Mouse (Mus musculus) lung, postnatal 10 days (tissue): Measurements from ENCODE around the gene Brca1.
A peak's percentile ranks its signal among the peaks of the same experiment; 100 is the strongest.
"Not testable (repeated sequence)": the region's sequence is repeated elsewhere in the genome, so short reads cannot be mapped to it uniquely, and the experiment has no call there.

ENCODE experiments used
- DNase-seq: peaks from one replicate; pipeline ENCODE4 v3.0.0; 2021

The Brca1 gene

DNA sequence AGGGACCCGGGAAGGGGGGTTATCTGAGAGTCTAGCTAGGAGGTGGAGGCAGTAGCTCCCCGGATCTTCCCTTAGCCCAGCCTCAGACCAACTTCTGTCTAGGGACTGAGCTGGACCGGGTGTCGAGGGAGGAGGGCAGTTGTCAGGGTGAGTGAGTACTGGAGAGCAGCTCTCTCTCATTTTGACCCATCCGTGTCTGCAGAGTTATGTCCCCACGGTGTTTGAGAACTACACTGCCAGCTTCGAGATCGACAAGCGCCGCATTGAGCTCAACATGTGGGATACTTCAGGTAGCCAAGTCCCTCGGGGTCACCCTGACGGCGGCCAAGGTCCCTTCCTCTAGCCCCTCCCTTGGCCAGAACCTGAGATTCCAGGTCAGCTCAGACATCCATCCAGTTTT, 83.0 kb downstream of the Brca1 start:
- no peak for DNase-seq

DNA sequence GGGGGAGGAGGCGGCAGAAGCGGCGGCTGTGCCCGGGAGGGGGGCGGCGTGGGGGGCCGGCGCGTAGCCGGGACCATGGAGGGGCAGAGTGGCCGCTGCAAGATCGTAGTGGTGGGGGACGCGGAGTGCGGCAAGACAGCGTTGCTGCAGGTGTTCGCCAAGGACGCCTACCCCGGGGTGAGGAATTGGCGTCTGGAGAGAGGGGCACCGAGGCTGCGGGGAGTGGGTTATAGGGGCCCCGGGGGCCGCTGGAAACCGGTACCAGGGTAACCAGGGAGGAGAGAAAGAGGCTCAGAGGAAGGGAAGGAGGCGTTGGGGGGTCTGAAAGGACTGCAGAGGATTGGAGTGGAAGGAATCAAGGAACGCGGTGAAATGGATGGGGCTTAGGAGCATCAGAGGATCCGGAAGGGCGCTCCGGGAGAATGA, 83.5 kb downstream of the Brca1 start:
- DNase-seq, result no peak

DNA sequence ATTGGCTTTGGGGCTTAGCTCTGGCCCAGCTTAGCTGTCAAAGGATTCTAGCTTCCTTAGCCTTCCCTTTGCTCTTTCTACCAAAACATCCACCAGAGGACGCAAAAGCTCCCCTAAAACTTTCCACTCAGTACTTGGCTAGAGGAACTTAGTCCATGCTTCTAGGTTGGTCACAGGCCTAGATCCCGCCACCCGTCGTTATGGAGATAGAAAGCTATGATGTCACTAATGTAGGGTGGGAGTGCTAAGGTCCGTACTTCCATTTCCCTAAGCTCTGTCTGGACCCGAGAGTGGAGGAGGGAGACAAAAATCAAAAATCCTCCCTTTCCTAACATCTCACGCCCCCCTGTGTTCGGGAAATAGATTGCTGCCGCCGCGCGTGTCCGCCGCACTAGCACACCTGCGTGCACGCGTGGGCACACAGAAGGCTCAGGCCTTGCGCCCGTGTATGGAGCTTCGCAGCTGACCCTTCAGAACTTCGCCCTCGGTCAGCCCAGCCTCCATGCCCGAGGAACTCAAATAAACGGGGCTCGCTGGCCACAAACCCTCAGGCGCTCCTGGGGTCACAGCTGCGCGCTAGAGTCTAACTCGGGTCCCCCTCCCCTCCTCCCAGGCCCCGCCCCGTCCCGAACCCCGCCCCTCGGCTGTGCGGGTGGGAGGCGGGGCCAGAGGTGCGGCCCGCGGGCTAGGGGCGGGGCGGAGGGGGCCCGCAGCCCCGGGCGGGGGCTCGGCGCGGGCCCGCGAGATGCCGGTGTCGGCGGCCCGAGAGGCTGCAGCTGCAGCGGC, 84.1 kb downstream of the Brca1 start:
- DNase-seq, result peak; percentile 83

DNA sequence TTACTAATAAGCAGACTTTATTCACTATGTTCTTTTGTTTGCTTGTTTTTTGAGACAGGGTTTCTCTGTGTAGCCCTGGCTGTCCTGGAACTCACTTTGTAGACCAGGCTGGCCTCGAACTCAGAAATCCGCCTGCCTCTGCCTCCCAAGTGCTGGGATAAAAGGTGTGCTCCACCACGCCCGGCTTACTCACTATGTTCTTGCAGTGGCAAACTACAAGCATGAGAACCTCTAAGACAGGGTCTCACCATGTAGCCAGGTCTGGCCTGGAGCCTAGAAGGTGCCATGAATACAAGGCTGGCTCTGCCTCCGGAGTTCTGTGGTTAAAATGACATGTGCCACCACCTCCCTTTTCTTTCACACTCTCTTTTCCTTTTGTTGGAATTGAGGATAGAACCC, 85.2 kb downstream of the Brca1 start:
- DNase-seq, result not testable (repeated sequence)

DNA sequence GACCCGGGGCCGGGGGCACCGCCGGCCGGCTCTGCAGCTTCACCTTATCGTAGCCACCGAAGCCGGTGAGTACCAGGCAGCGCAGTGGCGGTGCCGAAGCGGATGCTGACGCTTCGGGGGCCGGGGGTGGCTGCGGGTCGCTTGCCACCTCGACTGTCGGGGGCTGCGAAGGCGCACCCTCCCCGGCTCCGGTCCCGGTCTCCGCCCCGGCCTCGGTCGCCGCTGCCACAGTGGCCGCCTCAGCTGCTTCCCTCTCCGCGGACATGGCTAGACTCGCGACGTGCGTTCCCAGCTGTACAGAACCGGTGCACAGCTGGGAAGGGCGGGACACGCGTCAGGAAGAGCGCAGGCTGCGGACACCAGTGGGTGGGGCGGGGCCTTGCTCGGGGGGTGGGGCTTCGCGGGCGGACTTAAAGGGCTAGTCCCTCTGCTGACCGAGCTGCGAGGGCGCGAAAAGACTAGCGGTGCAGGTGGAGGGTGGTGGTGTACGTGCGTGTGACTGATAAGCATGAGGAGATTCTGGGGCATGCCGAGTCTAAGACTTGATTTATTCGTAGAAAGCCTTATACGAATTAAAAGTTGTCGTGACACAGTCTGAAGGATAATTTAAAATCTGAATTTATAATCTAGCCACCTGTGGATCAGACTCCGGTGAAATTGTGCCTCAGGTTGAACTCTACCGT, 85.7 kb downstream of the Brca1 start, which contains the start of gene Vat1:
Gene Vat1 (minus strand): TSS at position 362 of the 683 bp plus-strand sequence.
- DNase-seq, result peak; percentile 80

DNA sequence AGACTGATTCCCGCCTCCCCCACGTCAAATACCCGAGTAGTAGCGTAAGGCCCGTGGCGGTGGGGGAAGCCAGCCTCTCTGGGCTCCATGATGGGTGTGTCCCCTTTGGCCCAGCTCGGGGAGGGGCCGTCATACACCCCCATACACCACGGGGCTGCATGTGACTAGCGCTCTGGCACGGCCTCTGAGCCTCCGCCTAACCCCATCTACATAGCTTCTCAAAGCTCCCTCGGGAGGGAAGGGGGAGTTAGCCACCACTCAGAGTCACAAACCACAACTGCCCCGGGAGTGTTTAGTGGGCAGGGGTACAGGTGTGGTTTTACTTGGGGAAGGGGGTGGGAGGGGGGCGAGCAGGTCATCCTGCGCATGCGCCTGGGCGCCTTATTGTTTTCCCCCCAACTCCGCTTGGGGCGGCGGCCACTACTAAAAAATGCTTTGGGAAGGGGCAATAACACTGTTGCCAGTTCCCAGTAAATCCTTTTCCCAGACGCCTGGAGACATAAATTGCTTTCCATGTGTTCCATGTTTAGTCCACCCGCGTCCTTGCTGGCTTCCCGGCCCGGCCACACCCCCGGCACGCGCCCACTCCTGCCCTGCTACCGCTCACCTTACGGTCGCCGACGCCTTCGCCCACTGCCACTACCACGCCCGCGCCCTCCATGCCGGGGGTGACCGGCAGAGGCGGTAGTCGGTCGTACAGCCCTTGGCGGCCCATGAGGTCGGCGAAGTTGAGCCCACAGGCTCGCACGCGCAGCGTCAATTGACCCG, 86.5 kb downstream of the Brca1 start:
- DNase-seq, result peak; percentile 86

DNA sequence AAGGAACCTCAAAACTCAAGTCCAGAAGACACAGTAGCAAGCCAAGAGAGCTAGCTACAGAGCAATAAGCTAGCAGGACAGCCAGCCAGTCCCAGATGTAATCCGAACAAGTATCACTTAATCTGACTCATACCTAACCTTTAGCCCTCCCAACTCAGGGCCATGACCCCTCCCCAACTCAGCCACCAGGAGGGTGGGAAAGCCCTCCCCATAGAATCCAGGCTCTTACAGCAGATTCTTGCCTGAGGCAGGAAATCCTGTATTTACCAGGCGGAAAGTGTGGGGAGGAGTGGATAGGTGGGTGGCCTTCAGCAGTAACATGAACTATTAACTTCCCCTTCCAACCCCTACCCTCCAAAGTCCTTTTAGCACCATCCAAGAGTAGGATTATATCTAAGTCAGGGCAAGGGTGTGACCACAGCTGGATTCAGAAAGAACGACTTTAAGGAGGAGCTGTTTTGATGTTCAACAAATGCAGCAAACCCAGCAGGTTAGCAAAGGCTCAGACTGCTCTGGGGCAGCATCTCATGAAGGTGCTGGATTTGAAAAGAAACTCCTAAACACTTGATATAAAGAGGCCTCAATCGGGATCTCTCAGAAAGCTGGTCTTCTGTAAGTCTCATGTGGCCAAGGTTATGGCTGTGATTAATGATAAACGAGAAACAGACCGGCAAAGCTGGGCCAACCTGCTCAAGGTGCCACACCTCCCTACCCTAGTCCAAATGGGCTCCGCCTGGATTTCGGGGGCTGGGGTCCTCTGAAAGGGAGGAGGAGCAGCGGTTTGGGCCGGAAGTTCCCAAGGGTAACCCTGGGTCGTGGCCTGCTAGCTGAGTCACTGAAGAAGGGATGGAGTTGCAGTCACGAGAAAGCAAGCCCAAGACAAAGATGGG, 87.3 kb downstream of the Brca1 start, which contains the start of gene Rnd2:
Gene Rnd2 (plus strand): TSS at position 789 of the 890 bp plus-strand sequence.
- DNase-seq, result peak; percentile 84

DNA sequence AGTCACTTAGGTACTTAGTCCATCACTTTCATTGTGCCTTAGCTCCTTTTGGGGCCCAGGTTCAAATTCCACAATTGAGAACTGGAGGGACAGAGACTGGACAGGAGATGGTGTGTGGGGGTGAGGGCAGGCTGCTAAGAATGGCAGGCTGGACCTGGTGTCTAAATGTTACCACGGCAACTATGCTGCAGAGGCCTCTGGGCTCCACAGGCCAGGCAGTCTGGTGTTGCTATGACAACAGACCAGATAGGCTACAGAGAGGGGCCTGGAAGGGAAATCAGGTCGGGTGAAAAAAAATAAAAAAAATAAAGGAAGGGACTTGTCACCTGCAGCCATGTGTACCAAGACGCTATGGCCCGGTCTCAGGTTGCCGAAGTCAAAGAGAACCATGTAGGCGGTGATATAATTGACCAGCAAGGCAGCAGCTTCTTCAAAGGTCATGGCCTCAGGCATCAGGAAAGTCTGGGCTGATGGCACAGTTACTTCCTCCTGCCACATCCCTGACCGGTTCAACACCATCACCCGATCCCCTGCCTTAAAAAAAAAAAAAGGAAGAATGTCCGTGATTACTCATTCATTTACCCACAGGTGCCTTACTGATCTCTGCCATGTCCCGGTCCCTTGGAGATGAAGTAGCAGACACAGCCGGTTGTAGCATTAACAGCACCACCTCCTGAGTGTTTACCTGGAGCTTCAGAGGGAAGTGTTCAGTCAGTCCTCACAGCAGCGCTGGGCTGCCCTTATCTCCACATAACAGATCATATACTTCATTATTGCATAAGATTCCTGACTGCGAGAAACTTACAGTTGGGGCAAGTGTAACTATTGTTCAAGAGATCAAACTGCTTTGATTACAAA, 88.9 kb downstream of the Brca1 start:
- DNase-seq, result no peak

DNA sequence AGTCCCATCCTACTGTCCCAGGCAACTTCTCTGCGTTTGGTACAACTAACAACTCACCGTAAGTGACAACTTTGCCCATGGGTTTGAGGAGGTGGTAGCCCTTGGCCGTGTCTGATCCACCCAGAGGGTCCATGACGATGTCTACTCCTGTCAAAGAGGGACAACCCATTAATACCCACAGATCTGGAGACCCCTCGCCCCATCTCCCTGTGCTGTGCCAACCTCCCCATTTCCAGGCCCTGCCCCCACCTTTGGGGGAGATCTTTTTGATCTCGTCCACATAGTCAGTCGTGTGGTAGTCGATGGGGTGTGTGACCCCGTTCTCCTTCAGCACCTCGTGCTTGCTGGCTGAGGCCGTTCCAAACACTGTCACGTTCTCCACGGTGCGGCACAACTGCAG, 89.6 kb downstream of the Brca1 start:
- no peak for DNase-seq

DNA sequence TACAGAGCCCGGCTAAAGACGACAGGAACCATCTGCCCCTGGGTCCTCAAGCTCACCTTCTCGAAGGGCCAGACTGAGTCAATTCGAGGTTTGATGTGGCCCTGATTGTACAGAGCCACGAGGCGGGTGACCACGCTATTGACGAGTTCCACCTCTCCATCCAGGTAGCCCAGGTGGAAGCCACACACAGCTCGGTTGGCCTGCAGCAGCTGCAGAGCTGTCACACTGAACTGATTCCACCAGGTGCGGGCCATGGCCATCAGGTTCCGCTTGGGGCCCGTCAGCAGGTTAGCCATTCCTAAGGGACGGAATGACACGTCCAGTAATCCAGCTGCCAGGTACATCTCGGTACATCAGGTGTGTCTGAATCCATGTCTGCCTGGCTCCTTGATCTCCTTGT, 91.4 kb downstream of the Brca1 start:
- no peak for DNase-seq

DNA sequence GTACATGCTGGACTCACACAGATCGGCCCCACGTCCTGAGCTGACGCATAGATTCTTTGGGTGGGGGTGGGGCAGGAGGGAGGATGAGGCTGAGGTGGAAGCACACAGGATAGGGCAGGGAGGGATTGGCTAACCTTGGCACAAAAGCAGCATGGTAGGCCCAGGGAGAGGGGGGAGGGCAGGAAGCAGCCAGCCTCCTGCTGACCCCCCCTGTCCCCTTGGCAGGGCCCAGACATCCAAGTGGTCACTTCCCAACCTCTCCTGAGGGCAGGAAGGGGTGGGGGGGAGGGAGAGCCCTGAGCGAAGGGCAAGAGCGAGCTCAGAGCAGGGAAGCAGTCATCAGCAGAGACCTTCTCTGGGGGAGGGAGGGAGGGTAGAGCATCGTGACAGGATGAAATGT, 92.0 kb downstream of the Brca1 start:
- DNase-seq, result peak; percentile 79

DNA sequence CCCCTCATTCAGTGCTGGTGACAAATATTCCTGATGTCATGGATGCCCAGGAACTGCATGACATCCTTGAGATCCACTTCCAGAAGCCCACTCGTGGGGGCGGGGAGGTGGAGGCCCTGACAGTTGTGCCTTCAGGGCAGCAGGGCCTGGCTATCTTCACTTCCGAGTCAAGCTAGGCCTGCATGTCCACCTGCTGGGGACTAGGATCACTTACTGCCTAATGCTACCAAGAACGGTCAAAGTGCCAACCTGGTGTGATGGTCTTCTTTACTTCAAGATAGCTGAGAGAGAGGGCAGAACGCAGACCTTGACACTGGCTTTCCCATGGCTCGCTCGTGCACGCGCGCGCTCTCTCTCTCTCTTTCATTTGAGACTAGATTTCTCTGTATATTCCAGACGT, 93.5 kb downstream of the Brca1 start:
- no peak for DNase-seq

DNA sequence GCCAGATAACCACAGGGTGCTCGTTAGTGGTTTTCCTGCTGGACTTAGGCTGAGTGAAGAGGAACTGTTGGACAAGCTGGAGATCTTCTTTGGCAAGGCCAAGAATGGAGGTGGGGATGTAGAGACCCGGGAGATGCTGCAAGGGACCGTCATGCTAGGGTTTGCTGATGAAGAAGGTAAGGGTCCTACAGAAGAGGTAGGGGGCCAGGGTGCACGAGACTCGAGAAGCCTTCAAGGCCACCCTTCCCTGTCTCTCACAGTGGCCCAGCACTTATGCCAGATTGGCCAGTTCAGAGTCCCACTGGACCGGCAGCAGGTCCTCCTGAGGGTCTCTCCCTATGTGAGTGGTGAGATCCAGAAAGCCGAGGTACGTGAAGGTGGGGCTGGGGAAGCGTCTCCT, 94.1 kb downstream of the Brca1 start:
- DNase-seq, result no peak

DNA sequence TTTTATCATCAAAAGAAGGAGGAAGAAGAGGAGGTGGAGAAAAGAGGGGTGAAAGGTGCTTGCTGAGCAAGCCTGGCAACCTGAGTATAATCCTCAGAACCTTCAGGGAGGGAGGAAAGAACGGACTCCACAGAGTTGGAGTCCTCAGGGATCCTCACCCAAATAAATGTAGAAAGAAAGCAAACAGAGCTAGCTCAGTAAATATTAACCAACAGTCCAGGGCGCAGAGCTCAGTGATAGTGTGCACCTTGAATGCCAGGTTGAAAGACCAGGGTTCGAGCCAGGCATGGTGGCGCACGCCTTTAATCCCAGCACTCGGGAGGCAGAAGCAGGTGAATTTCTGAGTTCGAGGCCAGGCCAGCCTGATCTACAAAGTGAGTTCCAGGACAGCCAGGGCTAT, 96.1 kb downstream of the Brca1 start:
- no peak for DNase-seq

DNA sequence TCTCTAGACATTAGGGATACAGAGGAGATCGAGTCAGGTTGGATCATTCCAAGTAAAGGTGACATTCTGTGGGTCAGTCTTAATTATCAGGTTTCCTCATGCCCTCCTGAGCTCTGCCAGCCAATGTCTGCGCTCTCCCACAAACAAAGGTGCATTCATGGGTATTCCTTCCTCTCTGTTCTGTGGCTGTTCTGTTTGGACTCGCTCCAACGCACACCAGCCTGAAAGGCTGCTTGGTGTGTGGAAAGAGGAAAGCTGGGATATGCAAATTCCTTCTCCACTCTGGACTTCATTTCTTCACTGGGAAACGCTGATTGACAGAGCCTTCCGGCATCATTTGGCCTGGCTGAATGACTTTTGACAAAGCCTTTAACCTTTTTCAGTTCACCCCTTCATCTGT, 97.1 kb downstream of the Brca1 start:
- DNase-seq, result no peak

DNA sequence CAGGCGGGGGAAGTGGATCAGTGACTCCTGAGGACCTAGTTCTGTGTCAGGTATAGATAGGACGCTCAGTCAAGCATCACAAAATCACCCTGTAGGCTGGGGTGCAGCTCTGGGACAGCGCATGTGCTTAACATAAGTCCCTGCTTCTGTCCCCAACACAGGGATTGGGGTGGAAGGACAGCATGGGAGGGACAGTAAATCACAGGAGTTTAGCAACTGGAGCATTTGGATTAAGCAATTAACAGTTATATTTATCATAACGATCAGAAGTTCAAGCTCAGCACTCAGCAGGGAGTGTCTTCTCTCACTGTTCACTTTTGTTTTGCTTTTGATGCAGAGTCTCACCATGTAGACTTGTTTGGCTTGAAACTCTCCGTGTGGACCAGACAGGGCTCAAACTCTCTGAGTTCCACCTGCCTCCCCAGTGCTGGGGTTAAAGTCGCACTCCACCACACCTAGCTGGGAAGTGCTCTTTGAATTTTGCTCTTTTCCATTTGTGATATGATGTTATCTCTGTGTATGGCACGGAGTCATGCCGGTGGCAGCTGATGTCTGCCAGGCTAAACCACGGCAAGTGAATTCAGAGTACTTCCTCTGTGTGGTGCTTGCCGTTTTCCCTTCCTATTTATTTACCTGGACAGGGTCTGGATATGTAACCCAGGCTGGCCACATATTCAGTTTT, 99.5 kb downstream of the Brca1 start:
- DNase-seq, result no peak

DNA sequence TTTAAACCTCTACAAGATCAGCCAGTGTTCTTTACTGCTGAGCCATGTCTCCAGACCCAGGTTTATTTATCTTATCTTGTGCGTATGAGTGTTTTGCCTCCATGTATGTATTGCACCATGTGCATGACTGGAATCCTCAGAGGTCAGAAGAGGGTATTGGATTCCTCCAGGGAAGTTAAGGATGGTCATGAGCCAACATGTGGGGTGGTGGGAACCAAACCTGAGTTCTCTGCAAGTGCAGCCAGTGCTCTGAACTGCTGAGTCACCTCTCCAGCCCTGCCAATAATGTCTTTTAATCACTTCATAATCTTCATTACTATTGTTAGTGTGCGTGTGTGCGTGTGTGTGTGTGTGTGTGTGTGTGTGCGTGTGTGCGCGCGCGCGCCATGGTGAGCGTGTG, 100.2 kb downstream of the Brca1 start:
- DNase-seq, result no peak

DNA sequence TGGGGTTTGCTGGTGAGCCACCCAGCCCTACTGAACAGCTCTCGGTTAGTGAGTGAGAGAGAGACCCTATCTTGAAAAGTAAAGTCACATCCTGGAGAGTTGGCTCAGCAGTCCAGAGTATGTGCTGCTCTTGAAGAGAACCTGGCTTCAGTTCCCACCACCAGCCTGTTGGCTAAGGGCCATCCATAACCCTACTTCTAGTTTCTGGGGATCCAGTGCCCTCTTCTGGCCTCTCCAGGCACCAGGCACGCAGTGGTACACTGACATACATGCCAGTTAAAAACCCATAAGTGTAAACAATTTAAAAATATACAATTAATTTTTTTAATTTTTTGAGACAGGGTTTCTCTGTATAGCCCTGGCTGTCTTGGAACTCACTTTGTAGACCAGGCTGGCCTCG, 101.4 kb downstream of the Brca1 start:
- DNase-seq, result peak; percentile 44

DNA sequence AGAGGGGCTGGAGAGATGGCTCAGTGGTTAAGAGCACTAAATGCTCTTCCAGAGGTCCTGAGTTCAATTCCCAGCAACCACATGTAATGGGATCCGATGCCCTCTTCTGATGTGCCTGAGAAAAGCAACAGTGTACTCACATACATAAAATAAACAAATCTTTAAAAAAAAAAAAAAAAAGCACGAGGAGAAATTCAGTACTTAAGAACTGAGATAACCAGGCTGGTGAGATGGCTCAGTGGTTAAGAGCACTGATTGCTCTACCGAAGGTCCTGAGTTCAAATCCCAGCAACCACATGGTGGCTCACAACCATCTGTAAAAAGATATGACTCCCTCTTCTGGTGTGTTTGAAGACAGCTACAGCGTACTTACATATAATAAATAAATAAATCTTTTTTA, 102.2 kb downstream of the Brca1 start:
- DNase-seq, result not testable (repeated sequence)

DNA sequence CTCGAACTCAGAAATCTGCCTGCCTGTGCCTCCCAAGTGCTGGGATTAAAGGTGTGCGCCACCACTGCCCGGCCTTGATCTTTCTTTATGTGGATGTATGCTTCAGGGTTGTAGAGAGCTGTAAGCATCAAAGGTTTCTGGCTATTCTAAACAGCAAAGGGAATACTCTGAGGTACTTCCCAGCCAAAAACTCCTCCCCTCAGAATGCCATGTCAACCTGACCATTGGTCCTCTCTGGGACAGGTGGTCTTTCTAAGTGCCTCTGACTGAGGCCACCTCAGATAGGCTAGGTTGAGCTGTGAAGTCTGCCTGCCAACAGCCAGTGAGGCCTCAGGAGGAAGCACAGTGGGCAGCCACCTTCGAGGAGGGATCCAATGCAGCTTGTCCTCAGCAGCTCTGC, 102.9 kb downstream of the Brca1 start:
- DNase-seq, result no peak

DNA sequence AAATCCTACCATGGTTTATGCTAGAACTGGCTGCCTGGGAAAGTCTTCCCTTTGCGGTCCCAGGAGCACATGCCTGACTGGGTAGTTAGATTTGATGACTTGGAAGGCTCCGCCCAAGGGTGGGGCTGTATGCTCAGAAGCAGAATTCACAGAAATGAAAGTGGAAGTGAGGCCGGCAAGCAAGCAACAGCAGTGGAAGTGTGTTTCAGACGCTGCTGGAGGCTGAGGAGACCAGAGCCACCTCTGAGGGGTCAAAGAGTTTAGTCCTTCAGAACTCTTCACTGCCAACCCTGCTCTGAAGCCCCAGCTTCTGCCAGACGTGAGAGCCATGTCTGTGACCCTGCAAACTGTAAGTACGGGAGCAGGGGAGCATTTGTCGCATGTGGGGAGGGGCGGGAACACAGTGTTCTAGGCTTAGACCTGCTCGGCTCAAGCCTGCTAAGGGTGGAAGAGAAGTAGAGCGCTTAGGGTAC, 103.4 kb downstream of the Brca1 start, which contains the start of gene Ifi35:
Gene Ifi35 (plus strand): TSS at position 134 of the 473 bp plus-strand sequence.
- peak; percentile 93 for DNase-seq
